Mouse (Mus musculus) liver, embryonic 16.5 days (tissue): ENCODE measurements around the gene Sema3b. TPM values are rescaled to one million over a fixed set of nuclear protein-coding genes. Genes with fewer than 3 reads are reported as not detected.

Source experiments
- ATAC-seq: fragments of 200-750 bp; cut with Nextera tagmentation; 2 replicates; pipeline ENCODE4 v1.8.0; 2017; ENCODE audit warnings: low read depth, mild to moderate bottlenecking, moderate number of reproducible peaks, moderate library complexity
- H3K27ac ChIP-seq: fragments of 300-500 bp; sonication (generic); 2 replicates; pipeline ENCODE4 v1.5.1; 2014; ENCODE audit warnings: mild to moderate bottlenecking, low read length
- H3K27me3 ChIP-seq: fragments of 300-500 bp; sonication (generic); 2 replicates; pipeline ENCODE4 v1.6.1; 2014; ENCODE audit warnings: low read depth, low read length, mixed read lengths; ENCODE audit not compliant: control insufficient read depth, insufficient read depth
- H3K36me3 ChIP-seq: fragments of 300-500 bp; sonication (generic); 2 replicates; pipeline ENCODE4 v1.6.1; 2014; ENCODE audit warnings: mild to moderate bottlenecking; ENCODE audit not compliant: control insufficient read depth, insufficient read depth
- H3K4me1 ChIP-seq: fragments of 300-500 bp; sonication (generic); 2 replicates; pipeline ENCODE4 v1.6.1; 2014; ENCODE audit warnings: low read depth, low read length, mixed read lengths; ENCODE audit not compliant: control insufficient read depth
- H3K4me2 ChIP-seq: fragments of 300-500 bp; sonication (generic); 2 replicates; pipeline ENCODE4 v1.6.1; 2014; ENCODE audit warnings: low read depth, low read length, mixed read lengths
- H3K4me3 ChIP-seq: fragments of 300-500 bp; sonication (generic); 2 replicates; pipeline ENCODE4 v1.5.1; 2014; ENCODE audit warnings: low read depth, mild to moderate bottlenecking, low read length
- H3K9ac ChIP-seq: fragments of 300-500 bp; sonication (generic); 2 replicates; pipeline ENCODE4 v1.6.1; 2014; ENCODE audit warnings: low read depth, low read length
- H3K9me3 ChIP-seq: fragments of 300-500 bp; sonication (generic); replicated peaks from 2 replicates; pipeline ENCODE4 v1.6.1; 2016; ENCODE audit warnings: low read length; ENCODE audit not compliant: control insufficient read depth
- WGBS: fragments of 180-500 bp; shearing (Covaris S2); extraction: QIAGEN DNeasy Blood & Tissue Kit; methylation state at CpG from one replicate; pipeline ENCODE4 v1.1.7; 2014; ENCODE audit not compliant: insufficient replicate concordance; 5-methylcytosine and 5-hydroxymethylcytosine counted together
- polyA plus RNA-seq: library from polyadenylated mRNA; unstranded; fragments of >200 nt; fragmentation: Nextera tagmentation; extraction: Ambion mirVana; gene quantifications from 2 replicates; pipeline ENCODE4 v1.2.1, GENCODE M21; 2015

The Sema3b gene
- polyA plus RNA-seq, 1 experiment from 2014 or later, result 1.4 TPM

- no peaks in the 10 kb centered on the region for H3K36me3 ChIP-seq
- no peaks in the 10 kb centered on the region for H3K27me3 ChIP-seq
- peaks cover 52% of the 10 kb centered on the region for H3K4me1 ChIP-seq
- peak; percentile 1; the same call in 1 of the 2 replicates for ATAC-seq
- peak overlapping the region; percentile 92 for H3K9ac ChIP-seq
- H3K9me3 ChIP-seq, result no peaks in the 10 kb centered on the region
- peak overlapping the region; percentile 92 for H3K27ac ChIP-seq
- H3K4me3 ChIP-seq, result peak overlapping the region; percentile 78
- peak overlapping the region; percentile 99 for H3K4me2 ChIP-seq
- under 1% methylated on average over 35 of the region's 35 CpGs for WGBS
Measured at GRCm38 (mm10) chr9:107634406-107635278, 25.6 kb upstream of the Sema3b start.

DNA sequence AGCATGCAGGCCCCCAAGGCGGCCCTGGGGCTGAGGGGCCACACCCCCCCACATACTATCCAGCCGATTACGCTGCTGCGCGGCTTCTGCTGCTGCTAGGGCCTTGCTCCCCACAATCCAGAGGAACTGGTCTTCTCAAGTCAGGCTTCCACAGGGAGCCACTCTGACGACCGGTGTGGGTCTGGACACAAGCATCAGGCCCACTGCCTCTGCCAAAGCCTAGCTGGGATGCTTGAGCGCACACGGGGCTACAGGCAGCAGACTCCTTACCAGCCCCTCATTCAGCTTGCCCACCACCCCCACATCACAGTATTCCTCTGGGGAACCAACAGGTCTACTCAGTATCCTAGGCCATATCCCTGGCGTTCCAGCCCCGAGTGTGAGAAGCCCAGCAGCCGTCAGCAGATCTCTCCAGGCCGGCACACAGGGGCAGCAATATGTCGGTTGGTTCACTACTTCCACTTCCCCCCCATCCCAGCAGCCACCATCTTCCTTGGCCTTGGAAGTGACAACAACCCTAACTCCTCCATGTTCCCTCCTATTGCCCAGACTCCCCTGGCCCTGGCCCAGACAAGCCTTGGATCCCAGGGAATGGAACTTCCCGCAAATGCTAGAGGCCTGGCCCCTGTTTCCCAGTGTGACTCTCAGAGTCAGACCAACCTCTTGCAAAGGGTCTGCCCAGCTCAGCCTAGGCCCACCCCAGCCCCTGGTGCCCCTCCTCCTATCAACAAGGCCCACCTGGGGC lies 24.8 kb upstream of the Sema3b start:
- Histone ChIP-seq H3K27me3 (no peaks in the 10 kb centered on the region), H3K9me3 (no peaks in the 10 kb centered on the region), H3K9ac (peak overlapping the region; percentile 92), H3K4me2 (peak overlapping the region; percentile 99), H3K4me3 (peak overlapping the region; percentile 78), H3K27ac (peak overlapping the region; percentile 92), H3K4me1 (peaks cover 60% of the 10 kb centered on the region), H3K36me3 (no peaks in the 10 kb centered on the region)
- no peak for ATAC-seq
- WGBS, result under 1% methylated on average over 15 of the region's 15 CpGs

DNA sequence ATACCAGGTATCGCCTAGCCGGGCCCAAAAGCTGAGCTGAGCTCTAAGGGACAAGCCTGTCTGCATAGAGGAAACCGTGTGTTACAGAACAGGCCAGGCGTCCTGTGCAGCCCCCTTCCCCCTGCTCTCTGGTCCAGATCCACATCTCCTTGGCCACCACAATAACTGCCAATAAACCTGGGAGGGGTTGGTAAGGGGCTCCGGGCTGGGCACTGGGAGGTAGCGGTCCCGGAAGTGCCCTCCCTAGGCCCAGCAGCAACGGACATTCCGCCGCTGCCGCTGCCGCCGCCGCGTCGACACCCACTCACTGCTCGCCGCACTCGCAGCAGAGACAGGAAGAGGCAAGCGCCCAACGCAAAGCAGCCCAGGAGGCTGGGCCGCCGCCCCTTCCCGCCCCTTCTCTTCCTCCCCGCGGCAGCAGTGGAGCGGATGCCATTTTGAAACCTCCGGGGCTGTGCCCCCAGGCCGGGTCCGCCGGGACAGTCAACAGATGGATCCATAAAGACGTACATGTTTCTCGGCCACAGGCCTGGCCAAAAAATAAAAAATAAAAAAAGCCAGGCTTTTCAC lies 24.1 kb upstream of the Sema3b start:
- Histone ChIP-seq H3K4me1 (peaks cover 67% of the 10 kb centered on the region), H3K27me3 (no peaks in the 10 kb centered on the region), H3K9ac (peak overlapping the region; percentile 92), H3K27ac (peak overlapping the region; percentile 92), H3K9me3 (no peaks in the 10 kb centered on the region), H3K4me2 (peak overlapping the region; percentile 99), H3K36me3 (0 out of 2 replicates have a peak, but pooled peaks cover 2% of the 10 kb centered on the region), H3K4me3 (peak overlapping the region; percentile 78)
- ATAC-seq, result peak; percentile 28
- WGBS, result under 1% methylated on average over 33 of the region's 33 CpGs

DNA sequence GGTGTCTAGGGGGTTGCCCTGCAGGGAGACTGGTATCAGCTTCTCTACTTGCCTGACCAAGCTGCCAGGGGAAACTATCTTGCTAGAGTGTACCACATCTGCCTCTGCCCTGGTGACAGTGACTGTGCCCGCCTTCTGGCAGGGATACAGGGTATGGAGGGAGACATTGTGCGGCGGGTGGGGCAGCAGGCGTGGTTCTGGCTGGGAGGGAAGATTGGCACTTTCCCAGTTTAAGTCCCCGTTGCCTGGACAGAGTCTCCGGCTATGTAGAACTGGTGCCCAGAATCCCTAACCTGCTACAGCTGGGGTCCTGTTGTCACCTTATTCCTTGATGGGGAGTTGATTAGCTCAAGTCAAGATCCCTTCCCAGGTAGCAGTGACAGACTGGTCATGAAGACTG lies 23.4 kb upstream of the Sema3b start:
- H3K27ac ChIP-seq, result peak overlapping the region; percentile 92
- peak overlapping the region; percentile 92 for H3K9ac ChIP-seq
- H3K9me3 ChIP-seq, result no peaks in the 10 kb centered on the region
- peak overlapping the region; percentile 99 for H3K4me2 ChIP-seq
- 14% methylated on average over 6 of the region's 6 CpGs for WGBS
- peaks cover 73% of the 10 kb centered on the region for H3K4me1 ChIP-seq
- ATAC-seq, result peak; percentile 2; the same call in 1 of the 2 replicates
- 0 out of 2 replicates have a peak, but pooled peaks cover 2% of the 10 kb centered on the region for H3K36me3 ChIP-seq
- H3K27me3 ChIP-seq, result no peaks in the 10 kb centered on the region
- peak overlapping the region; percentile 78 for H3K4me3 ChIP-seq

- no peak overlapping the region; the same call in 1 of the 2 replicates for H3K4me3 ChIP-seq
- WGBS, result 93% methylated on average over 8 of the region's 8 CpGs
- peak overlapping the region; percentile 92 for H3K27ac ChIP-seq
- H3K9ac ChIP-seq, result 0 out of 2 replicates have a peak overlapping the region, but pooled peaks have one; percentile 92
- ATAC-seq, result no peak
- peaks cover 80% of the 10 kb centered on the region for H3K4me1 ChIP-seq
- H3K4me2 ChIP-seq, result peak overlapping the region; percentile 99
- H3K9me3 ChIP-seq, result no peaks in the 10 kb centered on the region
- H3K36me3 ChIP-seq, result 0 out of 2 replicates have a peak, but pooled peaks cover 2% of the 10 kb centered on the region
- H3K27me3 ChIP-seq, result no peaks in the 10 kb centered on the region
Measured at GRCm38 (mm10) chr9:107631861-107632260, 22.8 kb upstream of the Sema3b start.

GRCm38 (mm10) chr9:107631311-107631826 lies 22.3 kb upstream of the Sema3b start:
- no peak overlapping the region for H3K4me3 ChIP-seq
- 0 out of 2 replicates have a peak, but pooled peaks cover 2% of the 10 kb centered on the region for H3K36me3 ChIP-seq
- H3K27ac ChIP-seq, result 0 out of 2 replicates have a peak overlapping the region, but pooled peaks have one; percentile 51
- no peak for ATAC-seq
- no peak overlapping the region for H3K9ac ChIP-seq
- H3K27me3 ChIP-seq, result no peaks in the 10 kb centered on the region
- H3K4me2 ChIP-seq, result no peak overlapping the region
- no peaks in the 10 kb centered on the region for H3K9me3 ChIP-seq
- 82% methylated on average over 9 of the region's 9 CpGs for WGBS
- peaks cover 85% of the 10 kb centered on the region for H3K4me1 ChIP-seq

DNA sequence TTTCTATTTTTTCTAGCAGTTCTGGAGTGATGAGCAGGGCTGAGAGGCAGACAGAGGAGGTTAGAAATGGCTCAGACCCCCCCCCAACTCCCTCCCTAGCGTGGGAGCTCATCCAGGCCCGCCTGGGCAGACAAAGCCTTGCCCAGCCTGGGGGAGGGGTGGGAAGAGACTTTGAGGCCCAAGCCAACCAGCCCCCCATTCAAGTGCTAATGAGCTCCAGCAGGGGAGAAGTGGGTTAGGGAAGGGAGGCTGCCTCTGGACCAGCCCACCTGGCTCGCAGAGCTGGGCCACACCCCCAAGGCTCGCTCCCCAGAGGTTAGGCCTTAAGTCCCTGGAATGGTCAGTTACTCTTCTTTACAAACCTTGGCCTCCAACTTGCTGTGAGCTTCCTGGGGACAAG lies 21.5 kb upstream of the Sema3b start:
- Histone ChIP-seq H3K4me3 (no peak overlapping the region), H3K27me3 (no peaks in the 10 kb centered on the region), H3K4me1 (peaks cover 85% of the 10 kb centered on the region), H3K9me3 (no peaks in the 10 kb centered on the region), H3K27ac (peak overlapping the region; percentile 51; the same call in 1 of the 2 replicates), H3K4me2 (no peak overlapping the region), H3K36me3 (peaks cover 5% of the 10 kb centered on the region; the same call in 1 of the 2 replicates), H3K9ac (no peak overlapping the region)
- 63% methylated on average over 4 of the region's 4 CpGs for WGBS
- no peak for ATAC-seq

DNA sequence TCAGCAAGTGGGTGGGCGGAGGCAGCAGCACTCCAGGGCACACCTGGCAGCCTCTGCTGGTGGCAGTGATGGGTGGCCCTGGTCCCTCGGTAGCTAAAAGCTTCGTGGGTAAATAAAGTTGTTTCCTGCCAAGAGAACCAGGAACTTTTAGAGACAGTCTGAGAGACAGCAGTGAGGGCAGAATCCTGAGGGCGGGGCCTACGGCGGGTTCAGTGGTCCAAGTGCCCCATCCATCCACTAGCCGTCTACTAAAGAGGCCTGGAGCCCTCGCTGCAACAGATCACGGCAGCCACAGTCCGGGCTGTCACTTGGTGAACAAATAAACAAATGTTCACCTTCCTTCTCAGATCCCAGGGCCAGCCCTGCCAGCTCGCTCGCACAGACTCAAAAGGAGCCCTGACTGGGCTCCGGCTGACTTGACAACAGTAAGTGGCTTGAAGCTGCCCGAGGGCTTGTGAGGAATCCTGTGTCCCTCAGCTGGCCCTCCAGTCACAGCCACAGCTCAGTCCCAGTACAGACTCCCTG lies 20.9 kb upstream of the Sema3b start:
- H3K4me2 ChIP-seq, result peak overlapping the region; percentile 49
- peaks cover 7% of the 10 kb centered on the region for H3K36me3 ChIP-seq
- H3K9me3 ChIP-seq, result no peaks in the 10 kb centered on the region
- peak overlapping the region; percentile 10; the same call in 1 of the 2 replicates for H3K9ac ChIP-seq
- peak overlapping the region; percentile 77 for H3K27ac ChIP-seq
- WGBS, result 43% methylated on average over 14 of the region's 14 CpGs
- H3K4me3 ChIP-seq, result 0 out of 2 replicates have a peak overlapping the region, but pooled peaks have one; percentile 8
- no peak for ATAC-seq
- no peaks in the 10 kb centered on the region for H3K27me3 ChIP-seq
- H3K4me1 ChIP-seq, result peaks cover 90% of the 10 kb centered on the region
